Comparison of ENCODE assay signal across 18 mouse cellular contexts in genomic region chr10:98954230-98954993, GRCm38 (mm10). TPM values are rescaled to one million over a fixed set of nuclear protein-coding genes. Genes with fewer than 3 reads are reported as not detected.
A peak's percentile ranks its signal among the peaks of the same experiment; 100 is the strongest.
DNase-seq lines count a peak whose midpoint lies in the region; ATAC-seq and TF ChIP-seq lines count a peak whose summit lies in the region.
"Had no signal": no experiment of that assay in that cellular context is flagged by ENCODE, and none has a peak within 500 bp of the region (broad histone marks: within the 10 kb centered on the region; RNA-seq: fewer than 3 reads in every experiment).

No protein-coding gene starts in this region.

- 46% methylated on average over 12 of the region's 12 CpGs for WGBS in bone marrow, adult 2 months
- 90% methylated on average over 12 of the region's 12 CpGs for WGBS in hindbrain, embryonic 10.5 days

- H3K9me3 ChIP-seq in hindbrain, embryonic 10.5 days = no peaks in the 10 kb centered on the region
- H3K9me3 ChIP-seq: embryonic facial prominence, embryonic 12.5 days; G1E; hindbrain, embryonic 12.5 days; midbrain, embryonic 13.5 days; neural tube, embryonic 13.5 days had no signal

- TF ChIP-seq CTCF in layer of hippocampus, adult 2 months (conservative IDR thresholded peaks at IDR 0.05) = no peak
- TF ChIP-seq CTCF in bone marrow, adult 2 months (IDR thresholded peaks at IDR 0.05; ENCODE audit: control insufficient read depth, insufficient read depth, low read length) = no peak

- H3K4me1 ChIP-seq in bone marrow, adult 2 months (ENCODE audit: control insufficient read depth, insufficient read depth, low read length) = peaks cover 7% of the 10 kb centered on the region
- H3K4me1 ChIP-seq in hindbrain, embryonic 10.5 days (replicated peaks) = 0 out of 2 replicates have a peak, but pooled peaks cover 2% of the 10 kb centered on the region
- H3K4me1 ChIP-seq: hindbrain, embryonic 12.5 days; midbrain, embryonic 13.5 days had no signal

- H3K27ac ChIP-seq in layer of hippocampus, adult 2 months = peak overlapping the region; percentile 36; the same call in 1 of the 2 replicates
- peak overlapping the region; percentile 39; the same call in 1 of the 2 replicates for H3K27ac ChIP-seq in bone marrow, adult 2 months (ENCODE audit: control insufficient read depth, insufficient read depth, low read depth, low read length, poor library complexity)
- H3K27ac ChIP-seq in hindbrain, embryonic 10.5 days = no peak overlapping the region
- H3K27ac ChIP-seq: embryonic facial prominence, embryonic 12.5 days; hindbrain, embryonic 12.5 days; kidney, postnatal 0 days; midbrain, embryonic 13.5 days; neural tube, embryonic 13.5 days had no signal

- peak; percentile 79 for ATAC-seq in megakaryocyte progenitor cell, adult 5-6 weeks (replicated peaks; ENCODE audit: poor library complexity)
- ATAC-seq: intestine, postnatal 0 days; midbrain, embryonic 13.5 days had no signal

- DNase-seq in layer of hippocampus, adult 2 months (ENCODE audit: low spot score in 2 of 2) = no peak
- DNase-seq in layer of hippocampus, adult 11-12 months (ENCODE audit: low spot score) = no peak
- DNase-seq in B cell, adult 2 months = peak; percentile 36 to 43
- DNase-seq in hindbrain, embryonic 10.5 days (ENCODE audit: low spot score) = no peak
- no peak for DNase-seq in layer of hippocampus, postnatal 36 days
- DNase-seq in layer of hippocampus, adult 9-11 months = no peak
- DNase-seq: adrenal gland, postnatal 14 days; cerebellum, postnatal 25 days; lung, postnatal 14 days had no signal

- no peaks in the 10 kb centered on the region for H3K36me3 ChIP-seq in hindbrain, embryonic 10.5 days
- H3K36me3 ChIP-seq: embryonic facial prominence, embryonic 12.5 days; hindbrain, embryonic 12.5 days; midbrain, embryonic 13.5 days; neural tube, embryonic 13.5 days had no signal

- no peak for TF ChIP-seq POLR2A in bone marrow, adult 2 months (IDR thresholded peaks at IDR 0.05; ENCODE audit: borderline replicate concordance, control insufficient read depth, low read depth, low read length)

- no peaks in the 10 kb centered on the region for H3K27me3 ChIP-seq in hindbrain, embryonic 10.5 days (ENCODE audit: insufficient read depth, poor library complexity, severe bottlenecking)
- H3K27me3 ChIP-seq: embryonic facial prominence, embryonic 12.5 days; hindbrain, embryonic 12.5 days; midbrain, embryonic 13.5 days; neural tube, embryonic 13.5 days had no signal

- no peak overlapping the region; the same call in 1 of the 2 replicates for H3K4me3 ChIP-seq in layer of hippocampus, adult 2 months
- no peak overlapping the region for H3K4me3 ChIP-seq in bone marrow, adult 2 months (replicated peaks; ENCODE audit: control insufficient read depth, low read depth, low read length)
- no peak overlapping the region for H3K4me3 ChIP-seq in hindbrain, embryonic 10.5 days
- H3K4me3 ChIP-seq: embryonic facial prominence, embryonic 12.5 days; hindbrain, embryonic 12.5 days; midbrain, embryonic 13.5 days; neural tube, embryonic 13.5 days had no signal

RNA-seq across cellular contexts. Expression of gene Atp2b1, which starts 40.2 kb away (rescaled TPM):
- total RNA-seq in layer of hippocampus, adult 2 months (2021) = 1,000 to 10,000 TPM; 1,026 to 1,053 TPM
- polyA plus RNA-seq in bone marrow, adult 2 months (2011; ENCODE audit: insufficient read depth, insufficient read length, low replicate concordance, missing spikeins) = 25.7 and 54.1 TPM in 2 replicates
- total RNA-seq in megakaryocyte progenitor cell, adult 5-6 weeks (2015) = 31.2 and 32.3 TPM in 2 replicates
- total RNA-seq in megakaryocyte progenitor cell, adult 5-6 weeks (2017) = 28.5 and 57.0 TPM in 2 replicates
- 90.4 and 93.7 TPM in 2 replicates for polyA plus RNA-seq in hindbrain, embryonic 10.5 days (2016; fragmentation: Nextera tagmentation; extraction: Ambion mirVana)
- total RNA-seq in layer of hippocampus, postnatal 36 days (2021) = 1,000 to 10,000 TPM; 1,023 to 1,033 TPM

Comparison
In these comparisons a context has a peak if more than half of its experiments do, and no peak if none do; other contexts are left out.
1. DNase-seq: peak in B cell, adult 2 months (2 of 2); none in layer of hippocampus, adult 2 months (0 of 2), layer of hippocampus, adult 11-12 months (single experiment), hindbrain, embryonic 10.5 days (single experiment), layer of hippocampus, postnatal 36 days (0 of 2) and layer of hippocampus, adult 9-11 months (single experiment).
2. RNA of gene Atp2b1, which starts 40.2 kb away (total RNA-seq): 1,026 to 1,053 TPM in layer of hippocampus, adult 2 months and 1,023 to 1,033 TPM in layer of hippocampus, postnatal 36 days; 28.5 to 57.0 TPM in megakaryocyte progenitor cell, adult 5-6 weeks; every median in the first group is over 10 times any median in the second.